Mouse (Mus musculus): ENCODE data around the gene Fam221b.
A peak's percentile ranks its signal among the peaks of the same experiment; 100 is the strongest.

Fam221b gene

DNA sequence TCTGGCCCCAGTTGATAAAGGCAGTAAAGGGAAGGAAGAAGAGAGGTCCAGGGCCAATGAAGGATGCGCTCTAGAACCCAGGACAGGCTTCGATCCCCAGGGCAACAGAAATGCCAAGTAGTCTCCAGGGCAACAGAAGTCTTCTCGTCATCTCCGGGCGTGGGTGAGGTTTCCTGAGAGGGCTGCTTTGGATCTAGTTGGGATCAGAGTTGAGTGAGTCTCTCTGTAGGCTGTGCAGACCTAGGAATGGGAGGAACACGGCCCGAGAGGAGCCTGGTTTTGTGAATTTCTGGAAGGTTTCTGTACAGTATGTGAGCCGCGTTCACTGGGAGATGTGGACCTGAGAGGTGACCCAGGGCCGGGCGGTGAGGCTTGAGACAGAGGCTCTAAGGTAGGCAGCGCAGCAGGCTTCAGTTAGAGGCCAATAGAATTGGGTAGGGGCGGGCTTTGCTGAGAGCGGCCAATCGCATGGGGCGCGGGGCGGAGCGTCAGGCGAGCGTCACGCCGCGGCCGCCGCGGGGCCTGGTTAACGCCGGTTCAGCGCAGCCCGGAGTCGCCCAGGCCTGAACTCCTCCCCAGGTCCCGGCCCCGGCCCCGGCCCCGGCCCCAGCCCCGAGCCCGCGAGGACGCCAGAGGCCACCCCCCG lies at the start of gene Fam221b, which contains the start of gene Tmem8b:
Gene Fam221b, minus strand, starts transcription at position 364 of the 646 bp plus-strand sequence.
Gene Tmem8b, plus strand, starts transcription at position 190 of the 646 bp plus-strand sequence.
- DNase-seq (ENCODE audit: low read depth, low spot score), result peak; percentile 72

DNA sequence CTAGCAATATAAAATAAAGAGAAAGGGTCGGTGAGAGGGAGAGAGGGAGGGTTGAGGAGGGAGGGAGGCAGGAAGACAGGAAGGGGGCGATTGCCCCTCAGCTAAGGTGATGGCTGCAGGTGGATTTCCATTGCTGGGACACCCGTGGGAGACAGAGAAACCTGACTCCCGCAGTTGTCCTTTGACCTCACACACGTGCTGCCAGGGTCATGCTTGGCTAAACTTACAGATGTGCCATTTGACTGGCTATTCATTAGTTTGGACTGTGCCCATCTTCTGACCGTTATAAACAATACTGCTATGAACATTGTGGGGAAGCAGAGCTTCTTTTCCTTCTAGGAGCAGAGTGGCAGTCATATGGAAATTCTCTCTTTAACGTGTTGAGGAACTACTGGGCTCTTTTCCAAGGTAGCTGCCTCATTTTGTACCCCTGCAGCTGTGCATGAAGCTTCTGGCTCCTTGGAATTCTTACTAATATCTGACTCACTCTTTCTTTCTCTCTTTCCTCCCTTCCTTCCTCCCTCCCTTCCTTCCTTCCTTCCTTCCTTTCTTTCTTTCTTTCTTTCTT lies 44.8 kb upstream of the Fam221b start:
- DNase-seq (ENCODE audit: low read depth, low spot score), result no peak

DNA sequence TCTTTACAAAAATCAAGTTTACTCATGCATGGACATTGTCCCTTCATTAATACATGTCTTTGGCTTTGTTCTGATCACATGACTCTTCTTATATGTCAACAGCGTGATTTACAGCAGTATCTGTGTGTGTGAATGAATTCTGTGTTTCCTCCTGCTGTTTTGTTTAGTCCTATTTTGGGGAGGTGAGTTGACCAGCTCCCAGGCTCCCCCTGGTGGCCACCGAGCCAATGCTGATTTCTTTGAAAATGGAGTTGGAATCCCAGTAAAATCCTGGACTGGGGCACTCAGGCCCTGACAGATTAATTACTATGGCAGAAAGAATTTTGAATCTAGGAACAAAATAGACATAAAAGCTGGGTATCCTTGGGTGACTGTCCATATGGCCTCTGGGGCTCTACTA lies 42.9 kb upstream of the Fam221b start:
- peak; percentile 34 for DNase-seq (ENCODE audit: low read depth, low spot score)

DNA sequence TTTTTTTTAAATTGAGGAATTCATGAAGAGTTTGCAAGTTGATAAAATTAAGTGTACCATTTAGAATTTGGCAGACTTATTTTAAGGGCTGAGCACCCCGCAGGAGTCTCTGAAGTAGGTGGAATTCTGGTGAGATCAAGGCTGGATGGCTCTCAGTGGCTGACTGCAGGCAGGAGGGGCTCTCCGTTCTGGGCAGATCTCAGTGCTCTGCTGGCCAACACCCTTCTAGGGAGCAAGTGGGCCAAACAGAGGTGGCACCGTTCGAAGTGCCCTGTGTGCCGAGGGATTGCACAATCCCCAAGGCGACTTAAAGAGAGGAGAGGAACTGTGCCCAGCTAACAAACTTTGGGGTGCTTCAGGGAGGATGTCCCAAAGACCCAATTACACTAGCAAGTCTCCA lies 40.9 kb upstream of the Fam221b start, which contains the start of gene Olfr71:
Gene Olfr71, minus strand, starts transcription at position 387 of the 400 bp plus-strand sequence.
- DNase-seq (ENCODE audit: low read depth, low spot score), result no peak

DNA sequence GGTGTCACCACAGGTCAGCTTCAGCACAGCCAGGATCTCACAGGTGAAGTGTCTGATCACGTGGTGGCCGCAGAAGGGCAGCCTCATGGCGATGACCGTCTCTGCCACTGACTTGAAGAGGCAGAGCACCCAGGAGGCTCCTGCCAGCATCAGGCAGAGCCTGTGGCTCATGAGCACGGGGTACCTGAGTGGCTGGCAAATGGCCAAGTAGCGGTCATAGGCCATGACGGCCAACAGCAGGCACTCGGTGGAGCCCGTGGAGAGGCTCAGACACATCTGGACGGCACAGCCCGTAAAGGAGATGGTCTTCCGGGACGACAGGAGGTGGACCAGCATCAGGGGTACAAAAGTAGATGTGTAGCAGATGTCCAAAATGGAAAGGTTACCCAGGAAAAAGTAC lies 37.0 kb upstream of the Fam221b start:
- DNase-seq (ENCODE audit: low read depth, low spot score), result no peak

DNA sequence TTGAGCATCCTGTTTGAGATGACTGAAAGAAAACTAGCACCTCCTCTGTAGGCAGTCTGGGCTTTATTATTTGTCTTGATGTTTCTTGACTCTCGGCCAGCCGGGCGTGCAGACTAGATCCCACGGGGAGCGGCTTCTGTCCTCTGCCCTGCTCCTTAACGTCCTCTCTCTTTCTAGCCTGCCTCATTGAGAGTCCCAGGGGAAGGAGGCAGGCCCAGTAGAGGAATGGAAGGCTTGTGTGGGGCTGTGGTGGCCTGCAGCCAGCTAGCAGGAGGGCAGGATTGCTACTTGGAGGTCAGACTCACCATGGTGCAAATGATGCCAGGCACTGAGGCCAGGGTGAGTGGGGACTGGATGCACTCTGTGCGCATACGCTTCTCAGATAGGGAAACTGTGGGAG lies 34.9 kb upstream of the Fam221b start:
- no peak for DNase-seq (ENCODE audit: low read depth, low spot score)

DNA sequence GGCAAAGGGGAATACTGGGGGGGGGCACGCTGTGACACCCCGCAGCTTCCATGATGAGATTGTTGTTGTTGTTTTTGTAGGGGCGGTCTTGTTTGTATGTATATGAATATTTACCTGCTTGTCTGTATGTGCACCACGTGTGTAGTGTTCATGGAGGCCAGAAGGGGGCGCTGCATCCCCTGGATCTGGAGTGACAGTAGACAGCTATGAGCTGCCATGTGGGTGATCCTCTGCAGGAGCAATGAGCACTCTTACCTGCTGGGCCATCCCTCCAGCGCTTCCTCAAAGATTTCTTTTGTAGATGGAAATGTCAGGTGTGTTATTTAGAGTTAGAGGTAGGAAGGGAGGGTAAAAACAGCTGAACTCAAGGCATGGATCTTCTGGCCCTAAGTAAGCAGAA lies 34.5 kb upstream of the Fam221b start:
- no peak for DNase-seq (ENCODE audit: low read depth, low spot score)

DNA sequence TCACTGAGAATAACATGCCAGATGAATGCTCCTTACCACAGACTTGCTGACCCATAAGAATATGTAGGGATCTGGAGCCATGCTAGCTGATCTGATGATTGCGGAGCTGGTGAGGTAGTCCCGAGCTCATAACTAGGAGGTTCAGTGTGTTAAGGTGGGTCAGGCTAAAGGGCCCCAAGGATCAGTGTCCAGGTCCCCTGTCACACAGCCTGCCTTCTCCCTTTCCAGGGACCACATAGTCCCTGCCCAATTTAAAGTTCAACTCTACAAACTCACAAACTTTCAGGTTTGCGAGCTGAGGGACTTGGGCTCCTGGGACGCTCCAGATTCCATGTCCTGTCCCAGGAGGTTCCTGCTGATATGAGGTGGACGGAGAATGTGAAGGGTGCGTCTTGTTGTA lies 31.8 kb upstream of the Fam221b start, which contains the start of gene Olfr70:
Gene Olfr70, minus strand, starts transcription at position 101 of the 400 bp plus-strand sequence.
- DNase-seq (ENCODE audit: low read depth, low spot score), result no peak

DNA sequence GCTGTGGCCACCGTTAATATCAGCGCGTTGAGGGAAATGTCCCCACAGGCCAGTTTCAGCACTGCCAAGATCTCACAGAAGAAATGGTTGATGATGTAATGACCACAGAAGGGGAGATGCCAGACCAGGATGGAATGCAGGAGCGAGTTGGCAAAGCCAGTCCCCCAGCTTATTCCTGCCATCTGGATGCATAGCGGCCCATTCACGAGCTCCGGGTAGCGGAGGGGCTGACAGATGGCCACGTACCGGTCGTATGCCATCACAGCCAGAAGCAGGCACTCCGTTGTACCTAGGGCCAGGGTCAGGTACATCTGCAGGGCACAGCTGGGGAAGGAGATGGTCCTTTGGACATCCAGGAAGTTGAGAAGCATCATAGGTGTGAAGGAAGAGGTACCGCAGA lies 27.6 kb upstream of the Fam221b start:
- no peak for DNase-seq (ENCODE audit: low read depth, low spot score)

DNA sequence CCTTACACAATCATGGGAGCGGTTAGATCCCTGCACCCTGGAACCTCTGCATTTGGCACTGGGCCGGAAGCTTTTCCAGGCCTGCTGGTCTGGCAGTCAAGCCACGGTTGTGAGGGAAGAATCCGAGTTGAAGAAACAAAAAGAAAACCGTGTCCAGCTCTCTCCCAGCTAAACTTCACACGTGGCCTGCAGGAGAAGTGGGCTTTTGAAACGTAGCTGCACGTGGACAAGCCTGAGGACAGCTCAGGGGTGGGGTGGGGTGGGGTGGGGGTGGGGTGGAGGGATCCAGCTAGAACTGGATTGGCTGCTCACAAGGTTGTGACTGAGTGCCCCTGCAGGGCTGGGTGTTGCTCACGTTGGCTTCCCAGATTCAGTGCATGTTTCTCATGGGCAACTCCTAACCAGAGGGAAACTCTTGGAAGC lies 26.3 kb upstream of the Fam221b start:
- no peak for DNase-seq (ENCODE audit: low read depth, low spot score)

DNA sequence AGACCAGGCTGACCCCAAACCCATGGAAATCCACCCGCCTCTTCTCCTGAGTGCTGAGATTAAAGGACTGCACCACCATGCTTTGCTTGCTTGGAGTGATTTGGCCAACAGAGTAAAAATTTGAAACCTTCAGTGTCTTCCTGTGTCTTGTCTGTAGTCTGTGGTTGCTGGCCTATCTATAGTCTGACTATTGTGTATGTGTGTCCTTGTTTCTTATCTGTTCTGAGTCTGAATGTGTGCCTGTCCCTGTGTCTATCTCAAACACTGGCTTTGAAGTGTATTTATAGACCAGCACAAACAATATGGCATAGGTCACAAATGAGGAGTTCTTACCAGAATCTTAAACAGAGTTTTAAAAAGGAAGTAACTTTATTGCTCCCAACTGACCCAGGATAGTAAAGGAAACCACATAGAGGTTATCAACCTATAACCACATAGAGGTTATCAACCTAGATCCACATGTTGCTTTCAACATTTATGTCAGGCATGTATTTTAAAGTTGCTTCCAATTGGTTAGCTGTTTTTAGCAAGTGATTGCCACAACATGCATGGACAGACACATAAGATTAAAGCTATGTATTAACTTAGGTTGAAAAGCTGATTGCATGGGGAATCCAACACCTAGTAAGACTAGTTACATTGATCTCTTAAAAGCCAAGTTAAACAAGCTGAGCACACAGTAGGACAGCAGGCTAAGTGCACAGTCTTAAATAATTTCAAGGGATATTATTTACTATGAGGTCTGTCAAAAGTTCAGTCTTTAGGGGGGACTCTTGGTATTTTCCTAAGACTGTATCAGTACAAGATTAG lies 25.7 kb upstream of the Fam221b start:
- DNase-seq (ENCODE audit: low read depth, low spot score), result no peak

DNA sequence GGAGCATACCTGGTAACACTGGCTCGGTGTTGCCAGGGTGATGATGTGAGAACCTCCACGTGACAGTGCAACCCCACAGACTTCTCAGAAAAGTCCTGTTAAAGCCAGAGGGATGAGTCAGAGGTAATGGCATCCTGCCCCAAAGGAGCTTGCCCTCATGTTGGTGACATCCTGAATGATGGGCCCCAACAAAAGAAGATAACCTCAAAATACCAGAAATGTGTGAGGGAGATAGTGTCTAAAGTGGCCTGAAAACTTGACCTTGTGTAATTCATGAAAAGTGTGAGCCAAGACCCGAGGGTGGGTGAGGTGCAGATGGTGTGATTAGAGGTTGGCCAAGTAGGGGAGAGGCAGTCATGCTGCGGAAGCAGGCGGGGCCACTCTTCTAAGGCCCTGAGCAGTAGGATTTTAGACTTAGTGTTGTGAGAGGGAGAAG lies 24.9 kb upstream of the Fam221b start:
- DNase-seq (ENCODE audit: low read depth, low spot score), result no peak

DNA sequence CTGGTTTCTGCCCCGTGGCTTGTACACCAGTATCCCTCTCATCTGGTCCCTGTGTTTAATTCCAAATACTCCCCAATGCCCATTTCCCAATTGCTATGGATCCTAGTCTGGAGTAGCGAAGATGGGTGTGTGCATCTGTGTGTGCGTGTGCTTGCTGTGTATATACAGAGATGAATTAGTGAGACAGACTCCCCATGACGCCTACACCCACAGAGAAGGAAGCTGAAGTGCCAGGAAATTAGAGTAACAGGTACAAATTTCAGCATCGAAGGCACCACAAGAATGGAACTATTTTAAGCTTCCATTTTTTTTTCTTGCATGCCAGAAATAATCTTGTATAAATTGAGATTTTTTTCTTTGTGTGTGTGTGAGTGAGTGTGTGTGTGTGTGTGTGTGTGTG lies 22.1 kb upstream of the Fam221b start:
- no peak for DNase-seq (ENCODE audit: low read depth, low spot score)

DNA sequence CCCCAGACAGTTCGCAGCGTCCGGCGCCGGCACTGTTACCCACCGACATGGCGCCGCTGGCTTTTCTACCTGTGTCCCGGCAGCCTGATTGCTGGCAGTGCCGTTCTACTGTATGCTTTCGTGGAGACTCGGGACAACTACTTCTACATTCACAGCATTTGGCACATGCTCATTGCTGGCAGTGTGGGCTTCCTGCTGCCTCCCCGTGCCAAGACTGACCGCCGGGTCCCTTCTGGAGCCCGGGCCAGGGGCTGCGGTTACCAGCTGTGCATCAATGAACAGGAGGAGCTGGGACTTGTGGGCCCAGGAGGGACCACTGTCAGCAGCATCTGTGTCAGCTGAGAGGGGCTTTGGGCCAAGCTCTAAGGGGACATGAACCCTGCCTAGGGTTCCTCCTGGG lies 21.1 kb upstream of the Fam221b start:
- DNase-seq (ENCODE audit: low read depth, low spot score), result no peak

DNA sequence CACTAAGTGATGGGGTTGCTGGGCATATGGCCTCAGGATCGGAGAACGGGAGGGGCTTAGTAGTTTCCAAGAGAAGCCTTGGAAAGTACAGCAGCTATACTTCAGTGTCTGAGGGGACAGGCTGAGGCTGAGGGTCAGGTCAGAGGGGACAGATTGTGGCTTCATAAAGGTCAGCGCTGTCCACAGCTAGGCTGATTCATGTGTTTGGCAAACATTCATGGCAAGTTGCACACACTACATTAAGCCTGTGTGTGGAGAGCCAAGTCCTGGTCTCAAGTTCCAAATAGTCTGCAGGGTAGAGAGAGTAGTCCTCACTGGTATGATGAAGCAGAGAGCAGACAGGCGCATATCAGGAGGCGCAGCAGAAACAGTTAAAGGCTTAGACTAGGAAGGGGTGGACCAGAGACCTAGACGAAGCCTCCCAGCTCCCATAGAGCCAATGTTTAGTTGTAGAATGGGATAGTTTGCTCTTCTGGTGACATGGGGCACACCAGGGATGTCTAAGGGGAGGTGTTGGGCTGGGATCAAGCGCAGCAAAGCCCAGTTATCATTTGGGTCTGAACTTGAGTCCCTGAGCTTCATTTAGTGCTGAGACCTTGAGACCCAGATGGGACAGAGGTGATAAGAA lies 10.6 kb upstream of the Fam221b start:
- no peak for DNase-seq (ENCODE audit: low read depth, low spot score)

DNA sequence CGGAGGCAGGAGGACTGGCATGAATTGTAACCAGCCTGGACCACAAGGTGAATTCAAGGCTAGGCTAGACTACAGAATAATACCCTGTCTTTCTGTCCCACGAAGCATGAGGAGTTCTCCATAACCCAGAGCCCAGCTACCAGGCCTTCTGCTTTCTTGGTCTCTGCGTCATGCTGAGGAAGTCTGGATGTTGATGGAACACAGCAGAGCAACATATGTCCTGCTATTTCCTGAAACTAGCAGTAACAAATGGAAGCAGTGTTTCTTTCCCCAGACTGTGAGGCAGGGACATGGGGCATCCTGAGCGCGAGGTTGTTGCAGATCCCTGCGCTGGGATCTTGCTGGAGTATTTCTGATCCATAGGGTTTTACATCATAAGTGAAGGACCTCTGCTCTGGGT lies 9.6 kb upstream of the Fam221b start:
- DNase-seq (ENCODE audit: low read depth, low spot score), result no peak

DNA sequence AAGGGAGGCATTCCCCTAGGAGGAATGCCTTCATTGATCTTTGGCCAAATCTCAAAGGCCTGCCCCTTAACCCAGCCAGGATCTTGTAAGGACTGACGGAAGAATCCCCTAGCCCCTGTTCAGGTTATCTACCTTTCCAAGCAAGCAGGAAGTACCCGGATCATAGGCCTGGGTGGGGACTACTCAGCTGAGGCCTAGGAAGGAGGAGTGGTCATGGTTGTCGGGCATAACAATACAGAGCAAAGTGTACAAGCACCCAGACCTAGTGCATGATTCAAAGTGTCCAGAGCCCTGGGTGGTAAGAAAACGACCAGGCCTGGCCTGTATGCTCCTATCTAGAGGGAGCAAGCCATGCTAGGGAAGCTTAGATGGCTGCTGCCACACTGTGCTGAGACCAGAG lies 6.7 kb upstream of the Fam221b start:
- DNase-seq (ENCODE audit: low read depth, low spot score), result no peak

DNA sequence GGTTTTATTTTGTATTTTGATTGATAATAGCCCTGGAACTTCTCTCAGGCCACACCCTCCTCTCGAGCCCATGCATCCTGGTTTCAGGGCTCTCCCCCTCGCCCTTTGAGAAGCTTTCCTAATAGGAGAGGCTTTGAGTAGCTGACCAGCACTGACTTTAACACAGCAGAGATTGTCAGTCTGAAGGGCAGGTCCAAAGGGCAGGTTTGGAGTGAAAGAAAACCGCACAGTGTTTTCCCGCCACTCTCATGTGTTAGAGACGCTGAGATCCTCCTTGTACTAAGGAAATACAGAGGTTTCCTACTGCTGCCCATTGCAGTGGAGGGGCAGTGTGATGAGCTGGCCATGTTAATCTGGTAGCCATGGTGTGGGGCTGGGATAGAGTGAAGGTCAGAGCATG lies 6.0 kb upstream of the Fam221b start:
- DNase-seq (ENCODE audit: low read depth, low spot score), result no peak

DNA sequence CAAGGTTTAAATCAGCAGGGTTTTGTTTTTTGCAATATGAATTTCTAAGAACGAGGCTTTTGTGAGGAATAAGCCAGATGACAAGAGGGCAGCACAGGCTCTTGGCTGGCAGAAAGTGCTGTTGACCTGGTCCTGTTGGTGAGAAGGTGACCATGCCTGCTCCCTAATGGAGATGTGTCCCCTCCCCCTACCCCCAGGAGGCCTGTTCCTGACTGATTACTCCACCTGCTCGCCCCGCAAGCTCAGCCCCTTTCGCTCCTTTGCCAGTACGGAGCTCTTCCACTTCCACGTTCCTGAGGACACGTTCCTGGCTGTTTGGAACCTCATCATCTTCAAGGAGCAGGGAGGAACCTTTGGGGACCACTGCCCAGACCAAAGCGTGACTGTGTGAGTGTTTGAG lies 4.8 kb upstream of the Fam221b start:
- no peak for DNase-seq (ENCODE audit: low read depth, low spot score)

DNA sequence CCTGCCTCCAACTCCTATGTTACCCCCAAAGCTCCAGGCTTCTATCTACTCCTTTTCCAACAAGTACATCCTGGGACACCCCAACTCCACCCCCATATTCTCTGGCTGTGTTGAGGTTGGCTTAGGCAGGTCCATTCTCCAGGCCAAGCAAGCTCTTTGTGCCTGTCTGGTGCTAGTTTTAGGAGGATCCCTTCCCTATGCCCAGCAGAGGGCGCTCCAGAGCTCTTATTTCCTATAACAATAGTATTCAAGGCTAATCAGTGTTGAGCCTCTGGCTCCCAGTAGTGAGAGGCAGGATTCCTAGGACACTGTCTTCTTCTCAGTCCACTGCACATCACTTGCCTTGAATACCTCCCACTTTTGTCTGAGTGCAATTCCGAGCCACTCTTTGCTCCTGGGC lies 3.1 kb upstream of the Fam221b start:
- peak; percentile 80 for DNase-seq (ENCODE audit: low read depth, low spot score)

DNA sequence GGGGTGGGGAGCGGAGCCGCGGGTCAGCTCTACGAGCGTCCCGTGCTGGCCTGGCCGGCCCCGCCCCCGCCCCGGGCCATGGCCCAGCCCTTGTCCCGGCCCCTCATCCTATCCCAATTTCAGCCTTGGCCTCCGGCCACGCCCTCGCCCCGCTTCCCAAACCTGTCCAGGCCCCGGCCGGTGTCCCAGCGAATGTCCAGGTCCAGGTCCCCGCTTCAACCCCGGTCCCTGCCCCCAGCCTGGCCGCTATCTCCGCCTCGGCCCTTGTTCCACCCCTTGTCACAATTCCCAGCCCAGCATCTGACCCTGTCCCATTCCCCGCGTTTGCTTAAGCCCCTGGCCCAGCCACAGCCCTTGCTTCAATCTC lies 466 bp upstream of the Fam221b start:
- no peak for DNase-seq (ENCODE audit: low read depth, low spot score)

DNA sequence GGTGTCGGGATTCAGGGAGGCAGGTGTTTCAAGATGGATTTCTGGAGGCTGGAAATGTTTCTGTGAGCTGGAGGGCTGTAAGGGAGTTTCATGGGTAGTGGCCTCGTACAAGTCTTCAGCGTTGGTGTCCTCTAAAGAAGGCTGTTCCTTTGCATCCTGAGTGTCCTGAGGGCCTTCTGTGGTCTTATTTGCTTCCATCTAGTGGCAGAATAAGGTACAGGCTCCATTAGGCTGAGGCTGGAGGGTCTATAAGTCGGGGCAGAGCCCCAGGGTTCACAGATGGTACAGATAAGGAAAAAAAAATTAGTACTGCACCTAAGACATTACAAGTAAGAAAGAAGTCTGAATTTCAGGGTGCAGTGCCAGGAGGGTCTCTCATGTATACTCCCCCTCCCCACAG lies 2.5 kb downstream of the Fam221b start:
- DNase-seq (ENCODE audit: low read depth, low spot score), result no peak

All from retina, adult 2 months (tissue).